Mouse (Mus musculus) kidney, adult 11 months (tissue): Measurements from ENCODE around the gene Krtap19-1.

ENCODE experiments used
- DNase-seq: peaks from one replicate; pipeline ENCODE4 v3.0.0; 2022

Gene Krtap19-1

DNA sequence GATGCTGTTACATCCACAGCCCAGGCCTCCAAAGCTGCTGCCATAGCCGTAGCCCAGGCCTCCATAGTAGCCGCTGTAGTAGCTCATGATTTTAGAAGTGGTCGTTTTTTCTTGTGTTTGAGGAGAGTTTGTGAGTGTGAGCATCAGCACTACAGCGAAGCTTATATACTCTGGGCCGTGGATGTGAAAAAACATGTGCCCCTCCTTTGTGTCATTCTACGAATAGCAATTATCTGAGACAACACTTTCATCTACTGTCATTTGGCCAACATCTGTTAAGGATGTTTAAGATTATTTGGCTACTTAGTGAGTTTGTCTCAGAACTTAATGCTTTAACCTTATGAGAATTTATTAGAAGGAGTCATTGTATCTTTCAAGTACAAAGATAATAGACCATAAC, at the start of gene Krtap19-1:
Gene Krtap19-1, minus strand, starts transcription at position 101 of the 400 bp plus-strand sequence.
- DNase-seq, result no peak

DNA sequence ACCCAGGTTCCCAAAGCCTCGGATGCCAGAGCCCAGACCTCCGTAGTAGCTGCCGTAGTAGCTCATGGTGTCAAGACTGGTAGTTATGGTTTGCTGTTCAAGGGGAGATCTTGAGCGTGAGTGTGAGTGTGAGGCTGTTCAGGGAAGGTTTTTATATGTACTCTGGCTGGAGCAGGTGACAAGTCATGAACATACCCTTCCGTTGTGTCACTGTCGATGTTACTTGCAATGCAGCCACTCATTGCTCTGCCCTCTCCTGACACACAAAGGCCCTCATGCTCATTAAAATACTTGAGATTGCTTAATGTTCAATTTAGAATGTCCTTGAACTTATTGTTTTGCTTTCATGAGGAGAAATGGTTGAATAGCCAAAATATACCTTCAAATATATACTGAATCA, 27.1 kb upstream of the Krtap19-1 start, which contains the start of gene Krtap19-5:
Gene Krtap19-5, minus strand, starts transcription at position 101 of the 400 bp plus-strand sequence.
- no peak for DNase-seq

DNA sequence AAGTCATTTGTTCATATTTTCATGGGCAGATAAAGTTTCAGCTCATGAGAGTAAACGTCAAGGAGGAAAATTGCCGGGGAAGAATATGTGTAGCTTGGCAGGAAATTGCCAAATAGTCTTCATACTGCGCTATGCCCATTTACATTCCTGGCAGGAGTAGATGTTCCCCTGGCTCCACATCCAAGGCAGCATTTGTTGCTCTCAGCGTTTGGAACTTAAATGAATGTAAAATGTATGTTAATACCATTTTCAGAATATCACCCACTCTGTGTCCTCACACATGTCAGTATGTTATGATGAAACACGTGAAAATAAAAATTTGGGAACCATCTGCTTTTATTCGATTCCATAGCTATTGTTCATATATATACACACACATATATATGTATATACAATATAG, 17.7 kb upstream of the Krtap19-1 start:
- no peak for DNase-seq

DNA sequence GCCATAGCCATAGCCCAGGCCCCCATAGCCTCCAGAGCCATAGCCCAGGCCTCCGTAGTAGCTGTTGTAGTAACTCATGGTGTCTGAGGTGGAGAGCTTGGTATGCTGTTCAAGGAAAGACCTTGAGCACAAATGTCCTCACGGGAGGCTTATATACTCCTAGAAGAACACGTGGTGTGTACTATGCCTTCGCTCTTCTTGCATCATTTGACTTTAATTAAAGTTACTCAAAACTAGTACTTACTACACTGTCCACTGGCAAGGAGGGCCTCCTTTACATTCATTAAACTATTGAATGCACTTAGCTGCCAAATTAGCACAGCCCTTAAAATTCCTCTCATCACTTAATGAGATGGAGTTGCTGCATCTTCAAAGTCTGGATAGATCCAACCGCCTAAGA, 15.8 kb upstream of the Krtap19-1 start, which contains the start of gene Krtap19-4:
Gene Krtap19-4, minus strand, starts transcription at position 101 of the 400 bp plus-strand sequence.
- DNase-seq, result no peak

DNA sequence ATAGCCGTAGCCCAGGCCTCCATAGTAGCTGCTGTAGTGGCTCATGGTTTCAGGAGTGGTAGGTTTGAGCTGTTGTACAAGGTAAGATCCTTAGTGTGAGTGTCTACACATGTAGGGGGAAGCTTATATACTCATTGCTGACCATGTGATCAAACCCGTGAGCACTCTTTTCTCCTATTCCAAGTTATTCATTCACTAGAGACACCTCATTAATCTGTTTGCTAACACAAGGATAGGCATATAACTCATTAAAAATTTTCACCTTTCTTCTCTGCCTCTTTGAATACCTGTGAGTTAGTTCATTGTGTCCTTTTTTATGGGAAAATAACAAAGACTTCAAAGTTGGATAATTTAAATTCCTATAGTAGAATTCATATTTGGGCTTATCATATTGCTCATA, 8.7 kb upstream of the Krtap19-1 start, which contains the start of gene Krtap19-3:
Gene Krtap19-3, minus strand, starts transcription at position 101 of the 400 bp plus-strand sequence.
- no peak for DNase-seq

DNA sequence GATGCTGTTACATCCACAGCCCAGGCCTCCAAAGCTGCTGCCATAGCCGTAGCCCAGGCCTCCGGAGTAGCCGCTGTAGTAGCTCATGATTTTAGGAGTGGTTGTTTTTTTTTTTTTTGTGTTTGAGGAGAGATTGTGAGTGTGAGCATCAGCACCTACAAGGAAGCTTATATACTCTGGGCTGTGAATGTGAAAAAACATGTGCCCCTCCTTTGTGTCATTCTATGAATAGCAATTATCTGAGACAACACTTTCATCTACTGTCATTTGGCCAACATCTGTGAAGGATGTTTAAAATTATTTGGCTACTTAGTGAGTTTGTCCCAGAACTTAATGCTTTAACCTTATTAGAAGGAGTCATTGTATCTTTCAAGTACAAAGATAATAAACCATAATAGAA, 5.0 kb upstream of the Krtap19-1 start, which contains the start of gene Krtap19-2:
Gene Krtap19-2, minus strand, starts transcription at position 101 of the 400 bp plus-strand sequence.
- no peak for DNase-seq

DNA sequence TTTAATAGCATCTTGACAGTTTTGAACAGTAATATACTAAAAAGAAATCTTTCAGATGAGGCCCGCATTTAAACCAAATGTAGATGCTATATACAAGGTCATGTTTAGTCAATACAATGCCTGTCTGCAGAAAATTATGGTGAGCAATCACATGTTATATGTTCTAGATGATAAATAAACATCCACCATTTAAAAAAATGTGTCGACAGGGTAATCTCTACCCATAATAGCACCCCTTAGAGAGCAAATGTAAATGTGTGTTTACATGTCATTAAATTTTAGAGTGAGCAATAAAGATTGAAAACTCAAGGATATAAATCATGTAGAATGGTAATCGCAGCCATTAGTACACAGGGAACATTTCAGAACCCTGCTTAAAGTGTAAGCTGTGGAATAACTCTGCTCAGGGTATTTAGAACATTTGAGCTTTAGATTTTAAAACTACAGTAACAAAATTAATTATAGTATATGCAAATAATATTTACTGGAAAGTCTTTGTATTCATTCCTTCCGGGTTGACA, 4.3 kb downstream of the Krtap19-1 start:
- no peak for DNase-seq

DNA sequence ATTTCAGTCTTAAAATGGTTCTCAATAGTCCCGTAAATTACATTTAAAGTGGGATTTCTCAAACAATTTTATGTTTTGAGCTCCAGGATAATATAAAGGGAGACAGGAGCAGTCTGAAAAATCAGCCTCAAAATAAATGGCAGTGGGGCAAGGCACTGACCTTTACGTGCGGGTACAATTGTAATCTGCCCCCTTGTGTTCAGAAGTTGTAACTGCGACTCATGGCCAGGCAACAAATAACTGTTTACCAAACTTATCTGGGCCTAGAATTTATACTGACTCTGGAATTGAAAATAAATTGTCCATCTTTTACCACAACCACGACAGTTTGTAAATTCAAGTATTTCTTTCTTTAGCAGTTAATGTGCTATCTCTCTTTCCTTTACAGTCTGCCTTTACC, 17.8 kb downstream of the Krtap19-1 start:
- no peak for DNase-seq

DNA sequence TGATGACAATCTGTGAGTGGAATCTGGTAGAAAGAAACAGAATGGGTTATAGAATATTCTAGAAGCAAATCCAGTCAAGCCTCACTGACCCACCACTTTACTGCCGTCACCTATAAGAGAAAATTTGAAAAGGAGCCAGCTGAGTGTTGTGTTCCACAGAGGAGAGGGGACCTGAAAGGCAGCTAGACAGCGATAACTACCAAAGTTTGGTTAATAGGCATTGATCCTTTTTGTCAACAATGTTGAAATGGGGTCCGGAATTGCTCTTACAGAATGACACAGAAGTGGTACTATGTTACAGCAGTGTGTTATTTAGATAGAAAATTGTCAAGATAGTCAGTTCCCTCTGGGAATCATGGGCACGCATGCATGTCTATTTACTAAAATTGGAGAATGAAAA, 20.7 kb downstream of the Krtap19-1 start:
- DNase-seq, result no peak

DNA sequence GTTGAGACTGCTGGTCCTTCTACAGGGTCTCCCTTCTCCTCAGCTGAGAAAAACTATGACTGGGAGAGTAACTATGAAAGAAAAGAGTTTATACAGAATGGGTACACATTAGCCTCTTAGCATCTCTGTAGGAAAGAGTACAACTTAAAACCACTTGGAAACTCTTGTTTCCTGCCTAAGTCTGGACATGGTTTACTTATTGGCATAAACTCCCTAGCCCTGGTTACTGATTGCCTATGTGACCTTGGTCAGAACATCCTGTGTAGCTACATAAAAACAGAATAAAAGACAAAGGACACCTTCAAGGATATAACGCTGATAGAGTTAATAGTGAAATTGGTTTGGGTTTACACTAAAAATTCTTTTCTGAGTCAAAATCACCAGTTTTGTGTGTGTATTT, 21.8 kb downstream of the Krtap19-1 start:
- DNase-seq, result no peak

DNA sequence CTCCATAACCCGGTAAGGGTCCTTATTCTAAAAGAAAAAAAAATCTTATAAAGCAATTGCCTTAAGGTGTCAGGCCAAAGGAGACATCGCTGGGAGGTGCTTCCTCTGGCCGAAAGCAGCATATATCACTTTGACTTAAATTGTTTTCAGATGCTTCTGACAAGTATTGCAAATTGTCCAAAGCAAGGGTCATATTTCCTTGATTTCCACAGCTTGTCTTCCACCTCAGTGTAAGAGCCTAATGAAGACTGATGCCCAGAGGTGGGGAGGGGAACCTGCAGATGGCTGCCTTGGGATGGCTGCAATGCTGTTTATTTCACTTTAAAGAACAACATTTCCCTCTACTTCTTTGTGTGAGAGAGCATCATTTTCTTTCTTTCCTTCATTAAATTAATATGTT, 42.2 kb downstream of the Krtap19-1 start:
- no peak for DNase-seq

DNA sequence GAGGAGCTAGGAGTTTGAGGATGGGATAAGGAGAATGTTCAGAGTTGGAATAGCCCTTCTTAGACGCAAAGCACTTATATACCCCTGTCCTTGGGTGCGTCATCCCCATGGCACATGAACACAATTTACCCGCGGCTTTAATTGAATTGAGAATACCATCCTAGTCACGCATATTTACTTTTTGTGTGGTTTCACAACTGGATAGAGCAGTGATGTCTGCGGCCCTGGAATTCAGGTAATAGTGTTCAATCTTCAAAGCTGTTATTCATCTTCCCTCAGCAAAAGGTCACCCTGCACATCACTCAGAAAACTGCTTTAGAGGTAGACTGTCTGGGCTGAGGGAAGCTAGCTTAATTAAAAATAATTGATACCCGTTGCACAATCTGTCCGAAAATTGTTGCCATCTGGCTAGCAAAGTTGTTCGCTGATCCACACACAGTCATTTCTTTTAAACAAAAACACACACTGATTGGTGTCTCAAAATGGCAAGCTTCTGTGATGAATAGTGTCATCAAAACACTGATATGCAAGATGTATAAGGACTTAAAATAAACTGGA, 43.0 kb downstream of the Krtap19-1 start, which contains the start of gene Krtap14:
Gene Krtap14, minus strand, starts transcription at position 51 of the 558 bp plus-strand sequence.
- no peak for DNase-seq

DNA sequence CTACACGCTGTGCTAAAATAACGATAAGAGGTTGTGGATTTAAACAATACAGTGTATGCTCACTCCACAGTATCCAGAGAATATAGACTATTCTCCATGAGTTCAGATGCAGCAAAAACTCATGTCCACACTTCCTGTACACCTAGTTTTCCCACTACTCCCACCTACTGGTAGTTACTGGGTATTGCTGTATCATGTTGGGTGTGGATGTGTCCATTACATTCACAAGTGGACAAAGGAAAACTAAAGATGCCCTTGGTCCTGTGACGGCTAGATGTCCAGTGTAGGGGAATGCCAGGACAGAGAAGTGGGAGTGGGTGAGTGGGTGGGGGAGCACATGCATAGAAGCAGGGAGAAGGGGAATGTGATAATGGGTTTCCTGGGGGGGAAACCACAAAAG, 45.5 kb downstream of the Krtap19-1 start:
- DNase-seq, result no peak

DNA sequence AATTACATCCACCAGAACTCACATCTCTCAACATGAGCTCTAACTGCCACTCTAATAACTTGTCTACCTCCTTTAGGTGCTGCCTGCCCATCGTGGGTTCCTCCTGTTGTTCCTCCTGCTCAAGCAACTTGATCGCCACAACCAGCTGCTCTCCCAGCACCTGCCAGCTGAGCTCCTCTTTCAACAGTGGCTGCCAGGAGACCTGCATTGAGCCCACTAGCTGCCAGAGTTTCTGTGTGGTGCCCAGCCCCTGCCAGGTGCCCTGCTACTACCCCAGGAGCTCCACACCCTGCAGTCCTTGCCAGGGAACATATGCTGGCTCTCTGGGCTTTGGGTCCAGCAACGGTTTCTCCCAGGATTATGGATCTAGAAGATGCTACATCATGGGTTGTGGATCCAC, 49.1 kb downstream of the Krtap19-1 start, which contains the start of gene Krtap15:
Gene Krtap15, plus strand, starts transcription at position 150 of the 400 bp plus-strand sequence.
- no peak for DNase-seq
